Mouse (Mus musculus): Measurements from ENCODE around the gene Serpinb2.

Serpinb2 gene

GRCm38 (mm10) chr1:107582900-107583299 lies 71.7 kb downstream of the Serpinb2 start:
- DNase-seq = no peak

- DNase-seq = no peak
Observed at GRCm38 (mm10) chr1:107583958-107584376, 72.7 kb downstream of the Serpinb2 start.

GRCm38 (mm10) chr1:107584932-107585331 lies 73.7 kb downstream of the Serpinb2 start:
- no peak for DNase-seq

Data from spleen, adult 18-20 months (tissue).